Mouse (Mus musculus) stomach, postnatal 0 days (tissue): Measurements from ENCODE around the gene 2700049A03Rik.

Experiments
- CTCF ChIP-seq: IDR thresholded peaks from 2 replicates; pipeline ENCODE4 v1.5.1; 2016; ENCODE audit warnings: antibody characterized with exemption, low read depth, mild to moderate bottlenecking, moderate library complexity
- EP300 ChIP-seq: optimal IDR thresholded peaks from 2 replicates; pipeline ENCODE3; 2016; ENCODE audit warnings: antibody characterized with exemption

DNA sequence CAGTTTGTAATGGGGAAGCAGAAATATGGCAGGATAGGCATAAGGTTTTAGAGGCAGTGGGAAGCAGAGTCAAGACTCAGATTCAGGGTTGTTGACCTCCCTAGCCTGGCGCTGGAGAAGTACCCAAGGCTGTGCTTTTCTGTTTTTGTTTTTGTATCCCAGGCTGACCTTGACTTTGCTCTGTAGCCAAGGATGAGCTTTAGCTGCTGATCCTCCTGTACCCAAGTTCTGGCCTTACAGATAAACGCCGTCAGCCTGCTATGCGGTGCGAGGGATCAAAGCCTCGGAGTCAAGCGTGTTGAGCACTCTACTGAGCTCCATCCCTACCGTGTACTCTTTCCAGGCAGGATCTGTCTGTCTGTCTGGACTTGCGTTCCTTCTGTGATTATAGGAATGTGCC is 12.2 kb downstream of the 2700049A03Rik start:
- no peak for TF ChIP-seq CTCF
- TF ChIP-seq EP300, result no peak
